Comparison of ENCODE assay signal across 12 mouse cellular contexts in genomic region chr5:88544411-88544810, GRCm38 (mm10). TPM values are rescaled to one million over a fixed set of nuclear protein-coding genes. Genes with fewer than 3 reads are reported as not detected.
"Had no signal": no experiment of that assay in that cellular context is flagged by ENCODE, and none has a peak within 500 bp of the region (broad histone marks: within the 10 kb centered on the region; RNA-seq: fewer than 3 reads in every experiment).

No protein-coding gene starts in this region.

RNA-seq across cellular contexts. Expression of gene Jchain, which starts 16.7 kb away (rescaled TPM):
- polyA plus RNA-seq: lung, embryonic 14.5 days; stomach, embryonic 14.5 days had no signal

RNA-seq across cellular contexts. Expression of gene Enam, which starts 56.6 kb away (rescaled TPM):
- polyA plus RNA-seq: lung, embryonic 14.5 days; lung, embryonic 16.5 days; midbrain, embryonic 10.5 days; midbrain, embryonic 12.5 days; midbrain, embryonic 14.5 days; midbrain, embryonic 16.5 days; myocyte; neural tube, embryonic 11.5 days; neural tube, embryonic 13.5 days; neural tube, embryonic 15.5 days; stomach, embryonic 14.5 days; stomach, embryonic 16.5 days had no signal
